Mouse (Mus musculus): Measurements from ENCODE around the gene Morn1.

Gene Morn1

GRCm38 (mm10) chr4:155117396-155117978 is 31.1 kb downstream of the Morn1 start:
- in situ Hi-C loops (cut with MboI, MseI): no loop called here

GRCm38 (mm10) chr4:155118278-155118677 is 31.9 kb downstream of the Morn1 start:
- in situ Hi-C loops (cut with MboI, MseI): no loop called here

GRCm38 (mm10) chr4:155120038-155120437 is 33.7 kb downstream of the Morn1 start:
- in situ Hi-C loops (cut with MboI, MseI): no loop called here

- in situ Hi-C loops (cut with MboI, MseI): no loop called here
These were observed 34.2 kb downstream of the Morn1 start for GRCm38 (mm10) chr4:155120583-155120982.

GRCm38 (mm10) chr4:155121222-155121621 is 34.8 kb downstream of the Morn1 start:
- in situ Hi-C loops (cut with MboI, MseI): no loop called here

GRCm38 (mm10) chr4:155121915-155122443 is 35.6 kb downstream of the Morn1 start:
- in situ Hi-C loops (cut with MboI, MseI): no loop called here

- in situ Hi-C loops (cut with MboI, MseI): no loop called here
These were observed 36.2 kb downstream of the Morn1 start for GRCm38 (mm10) chr4:155122444-155123040.

GRCm38 (mm10) chr4:155123868-155124534 is 37.6 kb downstream of the Morn1 start:
- in situ Hi-C loops (cut with MboI, MseI): no loop called here

- in situ Hi-C loops (cut with MboI, MseI): no loop called here
These were observed 38.9 kb downstream of the Morn1 start for GRCm38 (mm10) chr4:155125310-155125709.

GRCm38 (mm10) chr4:155126194-155126593 is 39.8 kb downstream of the Morn1 start:
- in situ Hi-C loops (cut with MboI, MseI): no loop called here

- in situ Hi-C loops (cut with MboI, MseI): no loop called here
These were observed 40.4 kb downstream of the Morn1 start for GRCm38 (mm10) chr4:155126602-155127372.

- in situ Hi-C loops (cut with MboI, MseI): no loop called here
These were observed 42.0 kb downstream of the Morn1 start for GRCm38 (mm10) chr4:155128411-155128810.

- in situ Hi-C loops (cut with MboI, MseI): no loop called here
These were observed 42.9 kb downstream of the Morn1 start for GRCm38 (mm10) chr4:155129132-155129917.

GRCm38 (mm10) chr4:155129996-155130395 is 43.6 kb downstream of the Morn1 start:
- in situ Hi-C loops (cut with MboI, MseI): no loop called here

- in situ Hi-C loops (cut with MboI, MseI): no loop called here
These were observed 44.2 kb downstream of the Morn1 start for GRCm38 (mm10) chr4:155130616-155131015.

- in situ Hi-C loops (cut with MboI, MseI): no loop called here
These were observed 46.8 kb downstream of the Morn1 start for GRCm38 (mm10) chr4:155133188-155133587.

- in situ Hi-C loops (cut with MboI, MseI): no loop called here
These were observed 47.5 kb downstream of the Morn1 start for GRCm38 (mm10) chr4:155133658-155134417.

- in situ Hi-C loops (cut with MboI, MseI): no loop called here
These were observed 48.4 kb downstream of the Morn1 start for GRCm38 (mm10) chr4:155134686-155135172.

GRCm38 (mm10) chr4:155135909-155136585 is 49.7 kb downstream of the Morn1 start:
- in situ Hi-C loops (cut with MboI, MseI): no loop called here

GRCm38 (mm10) chr4:155137891-155138290 is 51.5 kb downstream of the Morn1 start:
- in situ Hi-C loops (cut with MboI, MseI): no loop called here

All from T-helper 2 cell (primary cell).